ENCODE assay signal across 16 mouse cellular contexts in the genomic region with DNA sequence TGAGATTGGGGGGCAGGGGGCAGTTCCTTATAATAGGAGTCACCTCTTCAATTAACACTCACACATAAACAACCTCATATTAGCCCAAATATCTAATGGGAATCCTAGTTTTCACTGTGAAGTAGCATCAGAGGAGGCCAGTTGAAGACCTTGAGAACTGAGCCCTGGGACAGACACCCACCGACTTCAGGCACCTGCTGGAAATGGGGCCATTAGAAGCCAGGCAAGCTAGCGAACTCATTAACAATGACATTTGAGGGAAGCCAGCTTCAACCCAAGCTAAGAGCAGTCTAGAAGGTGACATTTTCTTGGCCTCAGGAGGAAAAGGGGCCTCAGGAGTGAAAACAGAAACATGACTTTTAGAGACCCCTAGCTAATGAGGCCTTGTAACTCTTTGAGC.
"Had no signal": no experiment of that assay in that cellular context is flagged by ENCODE, and none has a peak within 500 bp of the region (broad histone marks: within the 10 kb centered on the region; RNA-seq: fewer than 3 reads in every experiment).

No protein-coding gene starts in this region.

- H3K9ac ChIP-seq: neural tube, embryonic 13.5 days; neural tube, embryonic 15.5 days; stomach, embryonic 15.5 days had no signal

- H3K4me3 ChIP-seq: neural tube, embryonic 13.5 days; neural tube, embryonic 15.5 days; stomach, embryonic 15.5 days had no signal

- H3K9me3 ChIP-seq: neural tube, embryonic 13.5 days; neural tube, embryonic 15.5 days; stomach, embryonic 15.5 days had no signal

- H3K4me1 ChIP-seq: neural tube, embryonic 13.5 days; neural tube, embryonic 15.5 days; stomach, embryonic 15.5 days had no signal

- H3K27me3 ChIP-seq: neural tube, embryonic 13.5 days; neural tube, embryonic 15.5 days; stomach, embryonic 15.5 days had no signal

- DNase-seq: retina, postnatal 1 day; right cerebral cortex, adult 18-20 months; right cerebral cortex, postnatal 14 days; right cerebral cortex, postnatal 25 days; right cerebral cortex, postnatal 4 days; spleen, adult 18-20 months; thymus, adult 18-20 months; thymus, adult 2 months; thymus, postnatal 14 days; thymus, postnatal 25 days; thymus, postnatal 36 days; thymus, postnatal 4 days had no signal

- H3K36me3 ChIP-seq: neural tube, embryonic 13.5 days; neural tube, embryonic 15.5 days; stomach, embryonic 15.5 days had no signal

- H3K4me2 ChIP-seq: neural tube, embryonic 13.5 days; neural tube, embryonic 15.5 days; stomach, embryonic 15.5 days had no signal

- H3K27ac ChIP-seq: neural tube, embryonic 13.5 days; neural tube, embryonic 15.5 days; stomach, embryonic 15.5 days; stomach, postnatal 0 days had no signal
